Mouse (Mus musculus): ENCODE measurements around the gene Slc32a1.

DNA sequence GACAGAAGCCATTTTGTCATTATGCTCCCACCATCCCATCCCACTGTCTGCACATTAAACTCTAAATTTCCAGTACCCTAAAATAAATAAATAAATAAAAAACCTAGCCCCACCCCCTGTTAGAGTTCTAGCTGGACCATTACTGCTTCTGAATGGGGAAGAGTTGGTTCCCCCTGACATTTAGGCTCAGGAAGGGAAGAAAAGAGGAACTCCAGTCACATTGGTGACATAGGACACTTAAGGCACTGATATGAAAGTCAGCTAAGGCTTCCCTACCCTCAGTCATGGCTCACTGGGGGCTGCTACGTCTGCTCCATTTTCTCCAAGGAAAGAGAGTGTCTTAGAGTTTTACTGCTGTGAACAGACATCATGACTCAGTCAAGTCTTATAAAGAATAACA is 13.8 kb upstream of the Slc32a1 start:
- TF ChIP-seq POLR2A (IDR thresholded peaks at IDR 0.05; ENCODE audit: low read depth, low read length) = no peak
- no peak for TF ChIP-seq CTCF (IDR thresholded peaks at IDR 0.05; ENCODE audit: borderline replicate concordance, insufficient read depth, low read length)
